Mouse (Mus musculus): ENCODE results near the gene Cdc26. TPM values are rescaled to one million over a fixed set of nuclear protein-coding genes. Genes with fewer than 3 reads are reported as not detected.

Gene Cdc26
- polyA plus RNA-seq, 1 experiment = 32.1 TPM

- DNase-seq (ENCODE audit: low read depth) = no peak
Measured at GRCm38 (mm10) chr4:62398956-62399355, 9.5 kb downstream of the Cdc26 start.

DNA sequence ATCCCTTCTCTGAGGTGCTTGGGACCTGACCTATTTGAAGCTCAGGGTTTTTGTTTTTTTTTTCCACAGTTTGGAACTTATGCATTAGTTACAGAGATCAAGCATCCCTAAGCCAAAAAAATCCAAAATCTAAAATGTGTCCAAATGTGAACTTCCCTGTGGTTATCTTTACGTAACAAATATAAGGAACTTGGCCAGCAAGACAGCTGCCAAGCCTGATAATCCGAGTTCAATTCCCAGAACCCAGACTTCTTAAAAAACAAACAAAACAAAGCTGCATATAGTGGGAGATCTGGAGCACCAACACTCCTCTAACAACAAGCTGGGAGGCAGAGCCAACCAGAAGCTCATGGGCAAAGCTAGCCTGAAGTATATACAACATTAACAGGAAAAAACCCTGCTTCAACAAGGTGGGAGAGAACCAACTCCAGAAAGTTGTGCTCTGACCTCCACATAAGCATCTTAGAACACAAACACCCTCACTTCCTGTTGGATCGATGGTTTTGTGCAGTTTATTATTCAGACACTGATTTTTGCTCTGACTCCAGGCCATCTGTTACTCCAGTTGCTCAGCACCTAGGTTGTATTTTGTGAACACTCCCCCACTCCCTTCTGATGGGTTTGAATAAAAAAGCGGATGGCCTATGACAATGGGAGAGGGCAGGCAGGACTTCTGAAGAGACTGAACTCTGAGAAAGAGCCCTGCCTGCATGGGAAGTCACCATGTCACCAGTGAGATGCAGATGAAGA is 10.7 kb downstream of the Cdc26 start:
- no peak for DNase-seq (ENCODE audit: low read depth)

DNA sequence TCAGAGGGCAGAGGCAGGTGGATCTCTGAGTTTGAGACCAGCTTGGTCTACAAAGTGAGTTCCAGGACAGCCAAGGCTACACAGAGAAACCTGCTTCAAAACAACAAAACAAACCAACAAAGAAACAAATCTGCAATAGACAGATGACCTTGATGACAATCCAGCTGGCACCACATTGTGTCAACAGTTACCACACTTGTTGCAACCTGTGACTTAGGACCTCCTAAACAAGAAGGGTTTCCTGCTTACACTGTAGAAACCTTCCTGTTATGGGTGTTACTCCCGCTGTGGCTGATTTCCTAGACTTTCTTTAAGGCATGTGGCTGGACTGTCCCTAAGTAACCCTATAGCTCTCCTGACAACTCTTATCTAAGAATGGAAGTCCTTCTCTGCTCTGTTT is 12.6 kb downstream of the Cdc26 start:
- no peak for DNase-seq (ENCODE audit: low read depth)

DNA sequence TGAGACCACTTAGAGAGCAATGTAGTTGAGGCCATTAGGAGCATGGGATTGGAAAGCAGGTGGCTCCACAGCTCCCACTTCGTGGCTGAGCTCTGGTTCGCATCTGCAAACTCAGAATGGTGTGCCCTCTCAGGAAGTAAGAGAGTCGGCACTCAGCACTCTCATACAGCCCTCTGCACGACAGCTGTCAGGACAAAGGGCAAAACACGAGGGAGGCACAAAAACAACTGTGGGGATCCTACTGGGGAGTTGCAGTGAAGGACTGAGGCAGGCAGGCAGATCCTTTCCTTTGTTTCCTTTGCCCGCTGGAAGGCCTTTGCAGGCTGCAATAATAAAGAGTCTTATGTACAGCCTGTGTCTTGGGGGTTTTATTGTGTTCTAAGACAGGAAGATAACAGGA is 15.0 kb downstream of the Cdc26 start:
- DNase-seq (ENCODE audit: low read depth) = no peak

GRCm38 (mm10) chr4:62391892-62392291 is 16.6 kb downstream of the Cdc26 start:
- no peak for DNase-seq (ENCODE audit: low read depth)

DNA sequence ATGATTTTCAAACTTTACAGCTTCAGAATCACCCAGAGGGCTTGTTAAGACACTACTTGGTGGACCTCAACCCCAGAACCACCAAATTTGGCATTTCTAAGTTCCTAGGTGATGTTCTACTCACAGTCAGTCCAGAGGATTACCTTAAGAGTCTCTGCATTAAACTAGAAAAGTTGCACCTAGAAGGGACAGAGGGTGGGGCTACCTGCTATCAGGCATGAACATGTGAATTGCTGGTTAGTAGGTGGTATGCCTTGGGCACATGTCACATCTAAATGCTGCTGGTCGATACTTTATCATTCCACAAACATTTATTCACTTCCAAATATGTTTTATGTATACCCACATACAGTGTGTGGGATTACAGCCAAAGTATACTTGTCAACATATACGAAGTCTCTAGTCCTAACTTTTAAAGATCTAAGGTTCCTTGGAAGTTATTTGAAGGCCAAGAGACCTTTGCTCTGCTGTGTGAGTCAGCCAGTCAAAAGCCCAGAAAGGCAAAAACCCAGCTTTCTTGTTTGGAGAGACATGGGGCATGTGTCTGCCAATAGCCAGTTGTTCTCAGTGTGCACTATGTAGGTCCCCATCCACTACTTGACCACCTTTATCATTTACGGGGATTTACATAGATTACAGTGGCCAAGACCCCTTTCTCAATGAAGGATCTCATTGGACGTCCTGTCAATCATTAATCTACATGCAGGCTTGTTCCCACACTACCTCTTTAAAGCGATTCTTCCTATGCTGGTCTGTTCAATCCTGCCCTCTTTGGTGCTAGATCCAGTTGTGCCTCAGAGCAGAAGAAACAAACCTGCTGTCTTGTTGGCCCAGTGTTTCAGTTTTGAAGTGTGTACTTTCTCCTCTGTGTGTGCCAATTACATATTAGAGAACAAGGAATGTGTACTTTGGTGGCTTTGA is 18.6 kb downstream of the Cdc26 start:
- DNase-seq (ENCODE audit: low read depth) = no peak

- no peak for DNase-seq (ENCODE audit: low read depth)
Measured at GRCm38 (mm10) chr4:62385439-62385838, 23.0 kb downstream of the Cdc26 start.

- no peak for DNase-seq (ENCODE audit: low read depth)
Measured at GRCm38 (mm10) chr4:62384159-62384558, 24.3 kb downstream of the Cdc26 start.

- DNase-seq (ENCODE audit: low read depth) = no peak
Measured at GRCm38 (mm10) chr4:62383752-62384151, 24.7 kb downstream of the Cdc26 start.

GRCm38 (mm10) chr4:62383207-62383606 is 25.2 kb downstream of the Cdc26 start:
- DNase-seq (ENCODE audit: low read depth) = no peak

DNA sequence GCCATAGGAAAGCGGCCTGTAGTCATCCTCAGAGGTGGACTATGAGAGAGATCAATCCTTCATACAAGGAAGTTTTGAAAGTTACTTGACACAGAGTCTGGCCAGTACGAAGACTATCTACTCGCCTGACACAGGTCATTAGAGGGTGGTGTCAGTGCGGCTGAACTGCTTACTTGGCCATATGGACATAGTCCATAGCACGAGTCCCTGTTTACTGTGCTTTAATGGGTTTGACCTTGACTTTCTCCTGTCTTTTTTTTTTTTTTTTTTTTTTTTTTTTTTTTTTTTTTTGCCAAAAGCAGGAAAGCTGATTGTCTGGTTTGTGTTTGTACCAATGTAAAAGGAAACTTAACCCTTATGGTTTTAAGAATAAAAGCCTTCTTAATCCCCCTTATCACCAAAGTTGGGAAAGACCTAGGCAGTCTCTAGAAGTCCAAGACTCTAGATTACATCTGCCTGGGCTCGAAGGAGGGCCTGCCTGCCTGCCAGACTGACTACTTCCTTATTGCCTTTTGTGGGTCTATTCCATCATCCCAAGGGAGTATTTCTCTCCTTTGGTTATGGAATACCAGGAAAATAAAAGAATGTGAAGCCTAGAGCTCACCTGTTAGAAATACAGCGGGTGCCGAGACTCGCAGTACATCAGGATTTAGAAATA is 28.6 kb downstream of the Cdc26 start:
- no peak for DNase-seq (ENCODE audit: low read depth)

DNA sequence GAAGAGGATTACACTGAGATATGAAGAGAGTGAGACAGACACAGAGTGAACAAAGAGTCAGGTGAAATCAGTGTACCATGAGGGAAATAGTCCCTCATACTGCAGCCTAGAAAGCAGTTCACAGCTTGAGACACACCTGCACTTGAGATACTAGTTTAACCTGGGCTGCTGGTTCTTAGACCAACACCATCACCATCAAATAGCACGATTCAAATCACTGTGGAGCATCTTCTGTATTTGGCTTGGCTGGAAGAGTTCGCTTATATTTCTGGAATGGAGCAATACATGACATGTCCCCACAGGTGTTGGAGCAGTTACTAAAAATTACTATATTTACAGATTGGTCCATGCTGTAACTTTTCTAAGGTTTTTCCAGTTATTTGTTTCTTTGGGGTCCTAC is 32.3 kb downstream of the Cdc26 start:
- peak; percentile 87 for DNase-seq (ENCODE audit: low read depth)

DNA sequence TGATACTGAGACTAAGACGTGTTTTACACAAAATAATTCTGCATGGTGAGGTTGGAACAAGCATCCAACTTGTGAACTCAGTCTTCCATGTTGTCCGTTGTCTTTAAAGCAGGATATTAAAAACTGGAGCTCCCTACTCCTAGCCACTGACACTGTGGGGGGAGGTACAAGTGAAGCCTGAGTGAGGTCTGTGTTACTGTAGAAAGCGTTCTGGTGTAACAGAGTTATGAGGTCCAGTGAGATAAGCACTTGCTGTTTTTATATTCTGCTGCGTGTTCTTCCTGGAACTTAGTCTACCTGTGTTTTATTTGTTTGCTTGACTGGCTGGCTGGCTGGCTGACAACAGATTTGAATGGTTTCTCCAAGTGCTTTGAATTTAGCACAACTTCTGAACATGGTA is 34.1 kb downstream of the Cdc26 start:
- DNase-seq (ENCODE audit: low read depth) = no peak

DNA sequence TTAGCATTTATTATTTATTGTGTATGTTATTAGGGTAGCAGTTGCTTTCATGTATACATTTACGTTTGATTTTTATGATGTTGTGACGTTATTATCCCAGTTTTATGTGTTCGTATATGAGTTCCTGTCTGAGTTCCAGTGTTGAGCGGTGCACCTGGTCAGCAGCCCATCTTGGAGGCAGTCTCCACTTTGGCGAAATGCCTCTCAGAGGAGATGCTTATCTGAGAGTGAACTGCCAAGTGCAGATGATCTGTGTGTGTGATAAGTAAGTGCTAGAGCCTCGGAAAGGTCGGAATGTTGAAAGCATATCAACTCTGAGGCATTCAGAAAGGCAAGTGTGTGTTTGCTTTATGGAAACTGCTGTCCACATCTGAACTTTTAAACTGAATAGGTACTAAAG is 34.8 kb downstream of the Cdc26 start:
- no peak for DNase-seq (ENCODE audit: low read depth)

GRCm38 (mm10) chr4:62372818-62373520 is 35.5 kb downstream of the Cdc26 start:
- no peak for DNase-seq (ENCODE audit: low read depth)

- DNase-seq (ENCODE audit: low read depth) = no peak
Measured at GRCm38 (mm10) chr4:62372410-62372809, 36.0 kb downstream of the Cdc26 start.

DNA sequence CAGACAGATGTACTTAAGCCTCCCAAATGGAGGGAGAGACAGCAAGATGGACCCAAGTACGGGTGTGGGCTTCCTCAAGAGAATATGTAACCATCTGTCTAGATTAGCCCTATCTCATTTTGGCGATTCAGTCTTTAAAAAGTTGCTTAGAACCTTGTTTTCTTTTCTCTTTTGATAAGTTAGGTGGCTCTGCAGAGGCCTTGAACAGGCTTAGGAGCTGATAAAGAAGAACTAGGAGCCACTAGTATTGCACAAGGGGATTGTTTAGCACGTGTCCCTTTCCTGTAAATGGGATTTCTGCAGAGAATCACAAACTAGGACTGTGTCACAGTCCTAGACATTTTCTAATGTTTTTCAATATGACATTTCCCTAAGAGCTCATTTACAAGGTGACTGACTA is 39.4 kb downstream of the Cdc26 start:
- DNase-seq (ENCODE audit: low read depth) = no peak

GRCm38 (mm10) chr4:62367586-62367985 is 40.9 kb downstream of the Cdc26 start:
- DNase-seq (ENCODE audit: low read depth) = no peak

DNA sequence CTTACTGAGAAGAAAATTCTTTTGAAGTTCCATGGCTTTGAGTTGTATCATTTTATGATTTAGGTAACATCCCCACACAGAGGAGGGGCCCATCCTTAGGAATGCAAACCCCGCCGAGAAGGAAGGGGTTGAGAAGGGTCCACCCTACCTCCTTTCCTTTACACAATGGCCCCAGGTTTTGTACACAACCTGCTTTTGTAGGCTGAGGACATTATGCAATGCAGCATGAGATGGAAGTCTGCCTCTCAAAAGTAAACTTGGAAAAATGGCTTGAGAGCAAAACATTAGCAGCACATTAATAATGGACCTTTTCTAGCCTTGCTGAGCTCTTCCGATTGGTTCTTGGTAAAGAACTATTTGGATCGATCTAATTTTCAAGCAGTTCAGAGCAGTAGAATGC is 42.2 kb downstream of the Cdc26 start:
- no peak for DNase-seq (ENCODE audit: low read depth)

DNA sequence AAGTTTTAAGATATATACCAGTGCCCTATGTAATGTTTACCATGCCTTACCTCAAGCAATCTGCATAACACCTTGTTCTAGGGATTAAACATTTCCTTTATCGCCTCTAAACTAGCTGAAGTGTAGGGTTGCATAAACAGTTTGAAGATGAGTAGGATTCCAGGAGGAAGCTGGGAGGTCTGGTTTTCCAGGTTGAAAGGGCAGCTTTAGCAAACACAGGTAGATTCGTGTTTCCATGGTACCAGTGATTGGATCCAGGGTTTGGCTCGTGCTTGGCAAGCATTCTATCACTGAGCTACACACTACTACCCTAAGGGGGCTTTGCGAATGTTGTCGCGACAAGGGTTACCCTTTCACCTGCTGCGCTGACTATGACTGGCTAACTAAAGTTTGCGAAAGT is 44.1 kb downstream of the Cdc26 start:
- DNase-seq (ENCODE audit: low read depth) = peak; percentile 66

- no peak for DNase-seq (ENCODE audit: low read depth)
Measured at GRCm38 (mm10) chr4:62362437-62362836, 46.0 kb downstream of the Cdc26 start.

- no peak for DNase-seq (ENCODE audit: low read depth)
Measured at GRCm38 (mm10) chr4:62361997-62362396, 46.4 kb downstream of the Cdc26 start.
